Mouse (Mus musculus): Measurements from ENCODE around the gene Coa4. TPM values are rescaled to one million over a fixed set of nuclear protein-coding genes. Genes with fewer than 3 reads are reported as not detected.

The Coa4 gene
- polyA plus RNA-seq, 1 experiment, result 17.4 TPM

DNA sequence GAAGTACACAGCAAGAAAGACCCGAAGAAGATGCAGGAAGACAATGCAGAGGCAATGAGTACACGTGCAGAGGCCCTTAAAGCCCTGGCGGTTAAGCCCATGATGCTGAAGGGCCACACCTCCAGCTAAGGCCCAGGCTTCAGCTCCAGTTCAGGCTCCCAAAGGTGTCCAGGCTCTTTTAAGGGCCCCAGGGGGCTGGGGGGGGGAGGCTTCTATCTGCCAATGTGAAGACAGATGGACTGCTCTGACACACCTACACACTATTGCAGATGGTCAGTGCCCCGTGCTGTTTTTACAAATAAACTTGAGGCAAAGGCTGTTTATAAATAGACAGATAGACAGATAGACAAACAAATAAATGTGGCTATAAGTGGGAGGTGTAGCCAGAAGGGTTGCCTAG lies 35.2 kb downstream of the Coa4 start:
- H3K4me1 ChIP-seq, result peaks cover 47% of the 10 kb centered on the region
- TF ChIP-seq GATA1 (IDR thresholded peaks at IDR 0.05; ENCODE audit: borderline replicate concordance, low read length), result no peak
- TF ChIP-seq FLI1 (IDR thresholded peaks at IDR 0.05; ENCODE audit: low read length), result no peak
- H3K27me3 ChIP-seq (replicated peaks), result no peaks in the 10 kb centered on the region
- peaks cover 3% of the 10 kb centered on the region; the same call in 1 of the 2 replicates for H3K9me3 ChIP-seq
- H3K4me3 ChIP-seq (replicated peaks), result no peak overlapping the region
- peaks cover 18% of the 10 kb centered on the region for H3K36me3 ChIP-seq (replicated peaks; ENCODE audit: low read length)

DNA sequence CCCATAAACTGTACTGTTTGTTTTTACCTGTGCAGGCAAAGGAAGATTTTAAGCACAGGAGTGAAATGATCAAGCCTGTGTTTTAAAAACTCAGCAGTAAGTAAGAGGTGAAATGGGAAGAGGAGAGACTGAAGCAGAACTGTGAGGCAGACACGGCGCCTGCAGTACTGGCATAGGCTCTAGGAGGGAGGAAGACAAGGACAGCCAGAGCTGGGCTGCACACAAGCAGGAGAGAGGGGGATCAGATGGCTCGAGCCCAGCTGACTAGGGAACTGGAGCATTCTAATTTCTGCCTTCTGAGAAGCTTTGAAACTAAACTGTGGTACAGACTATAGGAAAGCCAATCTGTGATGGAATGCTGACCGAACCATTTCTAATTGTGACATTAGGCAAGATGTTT lies 35.8 kb downstream of the Coa4 start:
- Histone ChIP-seq H3K27me3 (replicated peaks) (no peaks in the 10 kb centered on the region), H3K4me3 (replicated peaks) (no peak overlapping the region), H3K9me3 (no peaks in the 10 kb centered on the region), H3K4me1 (peaks cover 46% of the 10 kb centered on the region), H3K36me3 (replicated peaks; ENCODE audit: low read length) (peaks cover 12% of the 10 kb centered on the region)
- TF ChIP-seq FLI1 (IDR thresholded peaks at IDR 0.05; ENCODE audit: low read length), result no peak
- TF ChIP-seq GATA1 (IDR thresholded peaks at IDR 0.05; ENCODE audit: borderline replicate concordance, low read length), result no peak

DNA sequence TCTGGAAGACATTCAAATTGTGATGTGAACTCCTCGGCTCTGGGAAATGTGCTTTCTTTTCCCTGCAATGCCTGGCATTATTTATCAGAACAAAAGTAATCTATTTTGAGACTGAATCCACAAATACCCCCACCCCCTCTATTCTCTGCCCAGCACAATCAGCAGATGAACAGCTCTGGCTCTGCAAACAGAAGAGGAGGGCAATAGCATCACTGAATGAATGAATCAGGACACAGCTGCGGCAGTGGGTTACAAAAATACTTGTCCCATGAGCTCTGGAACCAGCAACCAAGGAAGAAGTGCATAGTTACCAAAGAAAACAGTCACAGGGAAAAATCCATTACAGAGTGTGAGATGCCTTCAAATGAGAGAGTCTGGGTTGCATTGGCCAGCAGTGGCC lies 41.9 kb downstream of the Coa4 start:
- peaks cover 25% of the 10 kb centered on the region; the same call in 1 of the 2 replicates for H3K4me1 ChIP-seq
- H3K36me3 ChIP-seq (replicated peaks; ENCODE audit: low read length), result peaks cover 3% of the 10 kb centered on the region
- no peaks in the 10 kb centered on the region for H3K9me3 ChIP-seq
- no peak overlapping the region for H3K4me3 ChIP-seq (replicated peaks)
- H3K27me3 ChIP-seq (replicated peaks), result no peaks in the 10 kb centered on the region
- TF ChIP-seq FLI1 (IDR thresholded peaks at IDR 0.05; ENCODE audit: low read length), result no peak
- no peak for TF ChIP-seq GATA1 (IDR thresholded peaks at IDR 0.05; ENCODE audit: borderline replicate concordance, low read length)

DNA sequence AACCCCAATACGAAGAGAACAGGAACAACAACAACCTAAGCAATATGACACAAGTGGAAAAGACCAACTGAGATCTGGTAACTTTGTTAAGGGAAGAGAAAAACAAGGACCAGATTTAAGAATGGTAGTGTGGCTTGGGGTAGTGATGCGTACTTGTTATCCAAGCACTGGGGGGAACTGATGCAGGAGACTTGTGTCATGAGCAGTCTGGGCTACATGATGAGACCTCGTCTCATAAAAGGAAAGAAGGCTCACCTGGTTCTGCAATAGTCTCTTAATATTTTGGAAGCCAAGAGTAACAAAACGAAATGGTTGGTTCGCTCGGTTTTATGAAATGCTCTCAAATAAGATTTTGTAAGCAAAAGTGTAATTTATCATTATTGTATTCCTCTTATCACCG lies 45.4 kb downstream of the Coa4 start:
- TF ChIP-seq GATA1 (IDR thresholded peaks at IDR 0.05; ENCODE audit: borderline replicate concordance, low read length) (no peak), FLI1 (IDR thresholded peaks at IDR 0.05; ENCODE audit: low read length) (no peak)
- Histone ChIP-seq H3K4me3 (replicated peaks) (peak overlapping the region; percentile 94), H3K36me3 (replicated peaks; ENCODE audit: low read length) (no peaks in the 10 kb centered on the region), H3K4me1 (peaks cover 25% of the 10 kb centered on the region; the same call in 1 of the 2 replicates), H3K9me3 (no peaks in the 10 kb centered on the region), H3K27me3 (replicated peaks) (no peaks in the 10 kb centered on the region)

DNA sequence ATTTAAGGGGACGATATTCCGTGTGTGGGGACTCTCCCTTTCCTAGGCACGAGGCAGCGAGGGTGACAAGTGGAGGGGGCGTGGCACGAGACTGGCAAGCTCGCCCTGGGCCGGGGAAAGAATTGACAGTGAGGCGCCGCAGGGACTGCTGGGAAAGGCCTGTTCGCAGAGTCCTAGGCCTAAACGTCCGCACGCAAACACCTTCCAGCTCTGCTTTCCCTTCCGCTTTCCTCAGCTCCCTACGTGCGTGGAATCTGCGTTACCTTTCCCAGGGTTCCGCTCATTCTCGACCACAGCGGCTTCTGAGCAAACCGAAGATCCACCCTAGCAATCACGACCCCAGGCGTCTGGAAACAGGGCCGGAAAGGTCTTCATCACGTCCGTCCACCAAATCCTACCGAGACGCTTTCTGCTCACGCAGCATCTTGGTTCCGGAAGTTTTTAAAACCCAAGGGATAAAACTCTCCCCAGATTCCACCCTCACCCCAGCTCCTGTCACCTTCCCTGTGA lies 45.9 kb downstream of the Coa4 start:
- TF ChIP-seq FLI1 (IDR thresholded peaks at IDR 0.05; ENCODE audit: low read length) (no peak), GATA1 (IDR thresholded peaks at IDR 0.05; ENCODE audit: borderline replicate concordance, low read length) (no peak)
- H3K36me3 ChIP-seq (replicated peaks; ENCODE audit: low read length), result no peaks in the 10 kb centered on the region
- peak overlapping the region; percentile 94 for H3K4me3 ChIP-seq (replicated peaks)
- H3K4me1 ChIP-seq, result peaks cover 25% of the 10 kb centered on the region; the same call in 1 of the 2 replicates
- H3K27me3 ChIP-seq (replicated peaks), result no peaks in the 10 kb centered on the region
- no peaks in the 10 kb centered on the region for H3K9me3 ChIP-seq

DNA sequence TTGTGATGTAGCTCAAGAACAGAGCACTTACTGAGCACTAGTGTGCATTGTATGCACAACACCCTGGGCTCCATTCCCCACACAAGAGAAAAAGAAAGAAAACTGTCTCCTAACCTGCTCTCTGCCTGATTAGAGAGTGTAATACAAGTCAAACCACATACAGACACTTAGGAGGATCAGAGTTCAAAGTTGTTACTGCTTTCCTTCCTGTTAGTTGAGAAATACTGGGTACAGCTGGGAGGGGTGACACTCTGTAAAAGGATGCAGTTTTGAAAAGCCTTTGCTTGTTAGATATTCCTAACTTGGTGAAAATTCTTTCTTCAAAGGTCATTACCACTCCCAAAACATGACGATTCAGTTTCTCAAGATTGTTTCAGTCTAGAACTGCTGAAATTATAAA lies 52.9 kb downstream of the Coa4 start:
- Histone ChIP-seq H3K36me3 (replicated peaks; ENCODE audit: low read length) (no peaks in the 10 kb centered on the region), H3K9me3 (no peaks in the 10 kb centered on the region), H3K27me3 (replicated peaks) (no peaks in the 10 kb centered on the region), H3K4me3 (replicated peaks) (no peak overlapping the region), H3K4me1 (peaks cover 23% of the 10 kb centered on the region)
- no peak for TF ChIP-seq GATA1 (IDR thresholded peaks at IDR 0.05; ENCODE audit: borderline replicate concordance, low read length)
- no peak for TF ChIP-seq FLI1 (IDR thresholded peaks at IDR 0.05; ENCODE audit: low read length)

Other genes with a start within 250 kb of the Coa4 start
- gene C2cd3, start 164.8 kb upstream of the Coa4 start, polyA plus RNA-seq (2012; ENCODE audit: insufficient read depth, low replicate concordance), result 3.6 and 10.7 TPM in 2 replicates
- gene Ppme1, start 164.8 kb upstream of the Coa4 start, polyA plus RNA-seq (2012; ENCODE audit: insufficient read depth, low replicate concordance), result 14.3 and 41.4 TPM in 2 replicates
- gene Ucp3, start 64.1 kb upstream of the Coa4 start, polyA plus RNA-seq (2012; ENCODE audit: insufficient read depth, low replicate concordance), result not detected in 2 replicates
- gene Ucp2, start 43.7 kb upstream of the Coa4 start, polyA plus RNA-seq (2012; ENCODE audit: insufficient read depth, low replicate concordance), result 395 and 840 TPM in 2 replicates
- not detected in 2 replicates for gene Dnajb13, start 22.1 kb upstream of the Coa4 start, polyA plus RNA-seq (2012; ENCODE audit: insufficient read depth, low replicate concordance)
- gene Rab6a, start 70.3 kb downstream of the Coa4 start, polyA plus RNA-seq (2012; ENCODE audit: insufficient read depth, low replicate concordance), result 25.4 and 50.0 TPM in 2 replicates
- 6.0 TPM in 1 of 2 replicates, not detected in the other for gene Mrpl48, start 71.2 kb downstream of the Coa4 start, polyA plus RNA-seq (2012; ENCODE audit: insufficient read depth, low replicate concordance)
- not detected in 2 replicates for gene Plekhb1, start 125.3 kb downstream of the Coa4 start, polyA plus RNA-seq (2012; ENCODE audit: insufficient read depth, low replicate concordance)
- gene Fam168a, start 169.6 kb downstream of the Coa4 start, polyA plus RNA-seq (2012; ENCODE audit: insufficient read depth, low replicate concordance), result 2.9 and 4.0 TPM in 2 replicates

All from megakaryocyte, embryonic 14.5 days (primary cell).